Comparison of ENCODE assay signal across 30 mouse cellular contexts in genomic region chr8:41547730-41548368, GRCm38 (mm10).
DNase-seq lines count a peak whose midpoint lies in the region; ATAC-seq and TF ChIP-seq lines count a peak whose summit lies in the region.
"Had no signal": no experiment of that assay in that cellular context is flagged by ENCODE, and none has a peak within 500 bp of the region (broad histone marks: within the 10 kb centered on the region; RNA-seq: fewer than 3 reads in every experiment).

No protein-coding gene starts in this region.

- H3K27ac ChIP-seq in embryonic facial prominence, embryonic 11.5 days (replicated peaks; ENCODE audit: low read depth, low read length), result no peak overlapping the region
- H3K27ac ChIP-seq in limb, embryonic 13.5 days, result no peak overlapping the region
- H3K27ac ChIP-seq in lung, postnatal 0 days (ENCODE audit: low read length), result no peak overlapping the region
- no peak overlapping the region for H3K27ac ChIP-seq in heart, embryonic 11.5 days (ENCODE audit: low read depth, low read length)
- H3K27ac ChIP-seq: intestine, embryonic 15.5 days; layer of hippocampus, adult 2 months; liver, embryonic 13.5 days; midbrain, embryonic 10.5 days; midbrain, embryonic 15.5 days; neural tube, embryonic 15.5 days had no signal

- H3K9me3 ChIP-seq in embryonic facial prominence, embryonic 11.5 days (replicated peaks; ENCODE audit: control insufficient read depth, low read length), result no peaks in the 10 kb centered on the region
- H3K9me3 ChIP-seq in limb, embryonic 13.5 days, result no peaks in the 10 kb centered on the region
- H3K9me3 ChIP-seq in lung, postnatal 0 days (ENCODE audit: low read length), result no peaks in the 10 kb centered on the region
- H3K9me3 ChIP-seq in heart, embryonic 11.5 days (replicated peaks; ENCODE audit: control insufficient read depth, low read length), result no peaks in the 10 kb centered on the region
- H3K9me3 ChIP-seq: intestine, embryonic 15.5 days; liver, embryonic 13.5 days; midbrain, embryonic 10.5 days; midbrain, embryonic 15.5 days; neural tube, embryonic 15.5 days had no signal

- peak; percentile 81 for ATAC-seq in embryonic facial prominence, embryonic 11.5 days (replicated peaks; ENCODE audit: insufficient number of reproducible peaks, low FRiP score, low TSS enrichment, low read depth)
- peak; percentile 71 for ATAC-seq in limb, embryonic 13.5 days (ENCODE audit: low FRiP score, low read depth)
- ATAC-seq in lung, postnatal 0 days, result no peak
- no peak for ATAC-seq in heart, embryonic 11.5 days (replicated peaks; ENCODE audit: insufficient number of reproducible peaks, low FRiP score, low TSS enrichment)
- ATAC-seq: activated CD4-positive, CD25-positive, alpha-beta regulatory T cell, adult 4 months; forebrain, postnatal 0 days; hindbrain, embryonic 16.5 days; intestine, embryonic 15.5 days; midbrain, embryonic 15.5 days had no signal

- no peak for TF ChIP-seq CTCF in lung, postnatal 0 days (IDR thresholded peaks at IDR 0.05)

- no peaks in the 10 kb centered on the region for H3K27me3 ChIP-seq in embryonic facial prominence, embryonic 11.5 days (ENCODE audit: control insufficient read depth, insufficient read depth, low read length)
- H3K27me3 ChIP-seq in limb, embryonic 13.5 days, result peaks cover 46% of the 10 kb centered on the region
- no peaks in the 10 kb centered on the region for H3K27me3 ChIP-seq in lung, postnatal 0 days (replicated peaks; ENCODE audit: insufficient read depth, low read length)
- no peaks in the 10 kb centered on the region for H3K27me3 ChIP-seq in heart, embryonic 11.5 days (ENCODE audit: control insufficient read depth, insufficient read depth, low read length)
- H3K27me3 ChIP-seq: CH12.LX; intestine, embryonic 15.5 days; liver, embryonic 13.5 days; midbrain, embryonic 15.5 days; neural tube, embryonic 15.5 days had no signal

- 36% methylated on average over 7 of the region's 7 CpGs for WGBS in embryonic facial prominence, embryonic 11.5 days
- 19% methylated on average over 7 of the region's 7 CpGs for WGBS in limb, embryonic 13.5 days
- WGBS in lung, postnatal 0 days, result 91% methylated on average over 7 of the region's 7 CpGs
- WGBS in heart, embryonic 11.5 days (ENCODE audit: insufficient replicate concordance), result 80% methylated on average over 7 of the region's 7 CpGs

- H3K9ac ChIP-seq in embryonic facial prominence, embryonic 11.5 days (replicated peaks; ENCODE audit: low read length), result no peak overlapping the region
- no peak overlapping the region for H3K9ac ChIP-seq in limb, embryonic 13.5 days
- no peak overlapping the region for H3K9ac ChIP-seq in lung, postnatal 0 days (replicated peaks; ENCODE audit: low read depth)
- no peak overlapping the region for H3K9ac ChIP-seq in heart, embryonic 11.5 days (ENCODE audit: low read depth, low read length)
- H3K9ac ChIP-seq: forebrain, postnatal 0 days; intestine, embryonic 15.5 days; liver, embryonic 13.5 days; midbrain, embryonic 15.5 days; neural tube, embryonic 15.5 days had no signal

- TF ChIP-seq EP300 in lung, postnatal 0 days (IDR thresholded peaks at IDR 0.05), result no peak

- no peaks in the 10 kb centered on the region; the same call in 1 of the 2 replicates for H3K4me1 ChIP-seq in embryonic facial prominence, embryonic 11.5 days (ENCODE audit: control insufficient read depth, insufficient read depth, low read length)
- peaks cover 46% of the 10 kb centered on the region for H3K4me1 ChIP-seq in limb, embryonic 13.5 days
- H3K4me1 ChIP-seq in lung, postnatal 0 days (ENCODE audit: insufficient read depth, low read depth, low read length), result no peaks in the 10 kb centered on the region
- no peaks in the 10 kb centered on the region for H3K4me1 ChIP-seq in heart, embryonic 11.5 days (ENCODE audit: control insufficient read depth, insufficient read depth, low read length)
- H3K4me1 ChIP-seq: liver, embryonic 13.5 days; midbrain, embryonic 10.5 days had no signal

- no peak overlapping the region for H3K4me2 ChIP-seq in embryonic facial prominence, embryonic 11.5 days (ENCODE audit: low read depth, low read length)
- H3K4me2 ChIP-seq in limb, embryonic 13.5 days (replicated peaks), result peak overlapping the region; percentile 54; the same call in 1 of the 2 replicates
- no peak overlapping the region for H3K4me2 ChIP-seq in lung, postnatal 0 days (replicated peaks; ENCODE audit: low read depth, low read length)
- no peak overlapping the region for H3K4me2 ChIP-seq in heart, embryonic 11.5 days
- H3K4me2 ChIP-seq: intestine, embryonic 15.5 days; liver, embryonic 13.5 days; midbrain, embryonic 15.5 days; neural tube, embryonic 15.5 days had no signal

- H3K36me3 ChIP-seq in embryonic facial prominence, embryonic 11.5 days (replicated peaks; ENCODE audit: control insufficient read depth, insufficient read depth, low read depth, low read length), result no peaks in the 10 kb centered on the region
- H3K36me3 ChIP-seq in limb, embryonic 13.5 days, result no peaks in the 10 kb centered on the region
- no peaks in the 10 kb centered on the region for H3K36me3 ChIP-seq in lung, postnatal 0 days (ENCODE audit: insufficient read depth, low read length)
- H3K36me3 ChIP-seq in heart, embryonic 11.5 days (ENCODE audit: control insufficient read depth, insufficient read depth, low read length), result no peaks in the 10 kb centered on the region
- H3K36me3 ChIP-seq: intestine, embryonic 15.5 days; liver, embryonic 13.5 days; midbrain, embryonic 10.5 days; midbrain, embryonic 15.5 days; neural tube, embryonic 15.5 days had no signal

- peak; percentile 38 for DNase-seq in embryo, embryonic 10 days (ENCODE audit: low spot score)
- peak; percentile 90 for DNase-seq in embryonic facial prominence, embryonic 11.5 days (ENCODE audit: low spot score)
- peak; percentile 87 for DNase-seq in forelimb bud, embryonic 11.5 days (ENCODE audit: low read depth, low spot score)
- no peak for DNase-seq in lung, postnatal 0 days (ENCODE audit: low spot score)
- DNase-seq in right cerebral cortex, postnatal 25 days, result no peak
- DNase-seq: adrenal gland, adult 2 months; adrenal gland, postnatal 36 days; cerebellum, adult 18-20 months; cerebellum, postnatal 14 days; forebrain, postnatal 0 days; gastrocnemius, postnatal 10 days; heart, postnatal 14 days; kidney, adult 2 months; kidney, postnatal 36 days; left cerebral cortex, postnatal 4 days; liver, embryonic 13.5 days; lung, adult 18-20 months; lung, postnatal 10 days; right cerebral cortex, adult 18-20 months had no signal

- H3K4me3 ChIP-seq in embryonic facial prominence, embryonic 11.5 days (ENCODE audit: low read depth, low read length), result no peak overlapping the region
- H3K4me3 ChIP-seq in limb, embryonic 13.5 days, result no peak overlapping the region
- H3K4me3 ChIP-seq in lung, postnatal 0 days (ENCODE audit: low read depth, low read length), result no peak overlapping the region
- H3K4me3 ChIP-seq in heart, embryonic 11.5 days (ENCODE audit: low read depth, low read length), result no peak overlapping the region
- H3K4me3 ChIP-seq: erythroblast, embryonic 14.5 days; intestine, embryonic 15.5 days; layer of hippocampus, adult 2 months; liver, embryonic 13.5 days; midbrain, embryonic 10.5 days; midbrain, embryonic 15.5 days; neural tube, embryonic 15.5 days had no signal

Comparison
In these comparisons a context has a peak if more than half of its experiments do, and no peak if none do; other contexts are left out.
1. DNase-seq: peak in embryo, embryonic 10 days (single experiment), embryonic facial prominence, embryonic 11.5 days (single experiment) and forelimb bud, embryonic 11.5 days (single experiment); none in lung, postnatal 0 days (single experiment) and right cerebral cortex, postnatal 25 days (single experiment).
2. ATAC-seq: peak in embryonic facial prominence, embryonic 11.5 days (single experiment) and limb, embryonic 13.5 days (single experiment); none in lung, postnatal 0 days (single experiment) and heart, embryonic 11.5 days (single experiment).